Mouse (Mus musculus) forebrain, postnatal 0 days (tissue): ENCODE data around the gene Arhgap24. TPM values are rescaled to one million over a fixed set of nuclear protein-coding genes. Genes with fewer than 3 reads are reported as not detected.

Experiments
- ATAC-seq: fragments of 200-750 bp; cut with Nextera tagmentation; 2 replicates; pipeline ENCODE4 v1.8.0; 2017; ENCODE audit warnings: mild to moderate bottlenecking, moderate library complexity
- DNase-seq: peaks from one replicate; pipeline ENCODE4 v3.0.0-alpha.2; 2015
- H3K27ac ChIP-seq: fragments of 300-500 bp; sonication (generic); 2 replicates; pipeline ENCODE4 v1.5.1; 2014; ENCODE audit warnings: low read depth, mild to moderate bottlenecking, antibody characterized with exemption, low read length, moderate library complexity, mixed read lengths
- H3K27me3 ChIP-seq: fragments of 300-500 bp; sonication (generic); 2 replicates; pipeline ENCODE4 v1.6.1; 2014; ENCODE audit warnings: mild to moderate bottlenecking, low read length, mixed read lengths; ENCODE audit not compliant: insufficient read depth
- H3K36me3 ChIP-seq: fragments of 300-500 bp; sonication (generic); 2 replicates; pipeline ENCODE4 v1.6.1; 2014; ENCODE audit warnings: mild to moderate bottlenecking, moderate library complexity; ENCODE audit not compliant: insufficient read depth
- H3K4me1 ChIP-seq: fragments of 300-500 bp; sonication (generic); 2 replicates; pipeline ENCODE4 v1.6.1; 2014; ENCODE audit warnings: antibody characterized with exemption; ENCODE audit not compliant: insufficient read depth
- H3K4me2 ChIP-seq: fragments of 300-500 bp; sonication (generic); 2 replicates; pipeline ENCODE4 v1.6.1; 2014; ENCODE audit warnings: low read depth, mild to moderate bottlenecking, moderate library complexity
- H3K4me3 ChIP-seq: fragments of 300-500 bp; sonication (generic); 2 replicates; pipeline ENCODE4 v1.5.1; 2014; ENCODE audit warnings: low read depth, low read length, mixed read lengths
- H3K9ac ChIP-seq: fragments of 300-500 bp; sonication (generic); 2 replicates; pipeline ENCODE4 v1.6.1; 2014; ENCODE audit warnings: mild to moderate bottlenecking
- H3K9me3 ChIP-seq: fragments of 300-500 bp; sonication (generic); 2 replicates; pipeline ENCODE4 v1.6.1; 2016; ENCODE audit warnings: low read length
- CTCF ChIP-seq: sonication (generic); IDR thresholded peaks from 2 replicates; pipeline ENCODE4 v1.5.1; 2016; ENCODE audit warnings: antibody characterized with exemption, control low read depth, low read depth
- WGBS: fragments of 180-500 bp; shearing (Covaris S2); extraction: QIAGEN DNeasy Blood & Tissue Kit; methylation state at CpG from one replicate; pipeline ENCODE4 v1.1.7; 2014; 5-methylcytosine and 5-hydroxymethylcytosine counted together
- polyA plus RNA-seq: library from polyadenylated mRNA; unstranded; fragments of >200 nt; fragmentation: Nextera tagmentation; extraction: Ambion mirVana; gene quantifications from 2 replicates; pipeline ENCODE4 v1.2.1, GENCODE M21; 2015
- total RNA-seq: library from RNA; depleted of rRNA; stranded (reverse); fragments of >200 nt; gene quantifications from 2 replicates; pipeline ENCODE4 v1.2.3, GENCODE M21; 2014

The Arhgap24 gene
- total and polyA plus RNA-seq, 2 experiments from 2014 or later: 6.0 to 8.6 TPM

- 51% methylated on average over 5 of the region's 5 CpGs for WGBS
- H3K9ac ChIP-seq: no peak overlapping the region
- TF ChIP-seq CTCF: no peak
- H3K4me1 ChIP-seq: 0 out of 2 replicates have a peak, but pooled peaks cover 3% of the 10 kb centered on the region
- no peaks in the 10 kb centered on the region for H3K27me3 ChIP-seq
- no peak for DNase-seq
- no peaks in the 10 kb centered on the region for H3K36me3 ChIP-seq
- no peak for ATAC-seq
- H3K9me3 ChIP-seq: no peaks in the 10 kb centered on the region
- no peak overlapping the region for H3K27ac ChIP-seq
- H3K4me3 ChIP-seq: no peak overlapping the region
- no peak overlapping the region for H3K4me2 ChIP-seq
Measured at GRCm38 (mm10) chr5:102778253-102778652, 297.1 kb downstream of the Arhgap24 start.

- ATAC-seq: peak; percentile 27; the same call in 1 of the 2 replicates
Measured at GRCm38 (mm10) chr5:102783585-102783984, 302.4 kb downstream of the Arhgap24 start.

GRCm38 (mm10) chr5:102786123-102786522 lies 304.9 kb downstream of the Arhgap24 start:
- DNase-seq: no peak
- ATAC-seq: no peak
- TF ChIP-seq CTCF: no peak
- no peak overlapping the region for H3K27ac ChIP-seq
- no peaks in the 10 kb centered on the region for H3K9me3 ChIP-seq
- WGBS: 73% methylated on average over 2 of the region's 2 CpGs
- H3K9ac ChIP-seq: no peak overlapping the region
- no peak overlapping the region for H3K4me2 ChIP-seq
- no peaks in the 10 kb centered on the region for H3K36me3 ChIP-seq
- no peaks in the 10 kb centered on the region for H3K27me3 ChIP-seq
- no peaks in the 10 kb centered on the region for H3K4me1 ChIP-seq
- H3K4me3 ChIP-seq: no peak overlapping the region

More at GRCm38 (mm10) chr5:102783585-102783984, 302.4 kb downstream of the Arhgap24 start:
- Histone ChIP-seq H3K4me3 (no peak overlapping the region), H3K4me2 (no peak overlapping the region), H3K9ac (no peak overlapping the region), H3K4me1 (no peaks in the 10 kb centered on the region), H3K27me3 (no peaks in the 10 kb centered on the region), H3K9me3 (no peaks in the 10 kb centered on the region), H3K27ac (no peak overlapping the region), H3K36me3 (no peaks in the 10 kb centered on the region)
- TF ChIP-seq CTCF: no peak
- peak; percentile 12 for DNase-seq
- 48% methylated on average over 4 of the region's 4 CpGs for WGBS

GRCm38 (mm10) chr5:102788437-102788836 lies 307.2 kb downstream of the Arhgap24 start:
- H3K9ac ChIP-seq: no peak overlapping the region
- no peak for TF ChIP-seq CTCF
- no peaks in the 10 kb centered on the region for H3K9me3 ChIP-seq
- 80% methylated on average over 3 of the region's 3 CpGs for WGBS
- H3K4me1 ChIP-seq: no peaks in the 10 kb centered on the region
- no peak overlapping the region for H3K27ac ChIP-seq
- no peak overlapping the region for H3K4me2 ChIP-seq
- ATAC-seq (no peak), DNase-seq (no peak)
- H3K4me3 ChIP-seq: no peak overlapping the region
- no peaks in the 10 kb centered on the region for H3K36me3 ChIP-seq
- H3K27me3 ChIP-seq: no peaks in the 10 kb centered on the region

- Histone ChIP-seq H3K36me3 (no peaks in the 10 kb centered on the region), H3K4me2 (no peak overlapping the region), H3K9me3 (no peaks in the 10 kb centered on the region), H3K27me3 (no peaks in the 10 kb centered on the region), H3K9ac (no peak overlapping the region), H3K4me1 (no peaks in the 10 kb centered on the region), H3K4me3 (no peak overlapping the region), H3K27ac (no peak overlapping the region)
- WGBS: 48% methylated on average over 4 of the region's 4 CpGs
- no peak for TF ChIP-seq CTCF
- no peak for ATAC-seq
- DNase-seq: no peak
Measured at GRCm38 (mm10) chr5:102791273-102791672, 310.1 kb downstream of the Arhgap24 start.

GRCm38 (mm10) chr5:102793536-102793935 lies 312.3 kb downstream of the Arhgap24 start:
- no peak for DNase-seq
- no peak overlapping the region for H3K4me3 ChIP-seq
- TF ChIP-seq CTCF: no peak
- no peak overlapping the region for H3K4me2 ChIP-seq
- 84% methylated on average over 11 of the region's 11 CpGs for WGBS
- H3K27me3 ChIP-seq: no peaks in the 10 kb centered on the region
- no peak overlapping the region for H3K9ac ChIP-seq
- H3K27ac ChIP-seq: no peak overlapping the region
- H3K4me1 ChIP-seq: no peaks in the 10 kb centered on the region
- H3K9me3 ChIP-seq: no peaks in the 10 kb centered on the region
- no peaks in the 10 kb centered on the region for H3K36me3 ChIP-seq
- ATAC-seq: no peak

GRCm38 (mm10) chr5:102801469-102801868 lies 320.3 kb downstream of the Arhgap24 start:
- H3K36me3 ChIP-seq: no peaks in the 10 kb centered on the region
- no peak overlapping the region for H3K9ac ChIP-seq
- no peak overlapping the region for H3K4me2 ChIP-seq
- no peaks in the 10 kb centered on the region for H3K4me1 ChIP-seq
- ATAC-seq (no peak), DNase-seq (no peak)
- no peak overlapping the region for H3K27ac ChIP-seq
- no peak for TF ChIP-seq CTCF
- H3K9me3 ChIP-seq: no peaks in the 10 kb centered on the region
- WGBS: 88% methylated on average over 3 of the region's 3 CpGs
- no peak overlapping the region for H3K4me3 ChIP-seq
- H3K27me3 ChIP-seq: no peaks in the 10 kb centered on the region
